ENCODE assay signal across 8 mouse cellular contexts in the genomic region with DNA sequence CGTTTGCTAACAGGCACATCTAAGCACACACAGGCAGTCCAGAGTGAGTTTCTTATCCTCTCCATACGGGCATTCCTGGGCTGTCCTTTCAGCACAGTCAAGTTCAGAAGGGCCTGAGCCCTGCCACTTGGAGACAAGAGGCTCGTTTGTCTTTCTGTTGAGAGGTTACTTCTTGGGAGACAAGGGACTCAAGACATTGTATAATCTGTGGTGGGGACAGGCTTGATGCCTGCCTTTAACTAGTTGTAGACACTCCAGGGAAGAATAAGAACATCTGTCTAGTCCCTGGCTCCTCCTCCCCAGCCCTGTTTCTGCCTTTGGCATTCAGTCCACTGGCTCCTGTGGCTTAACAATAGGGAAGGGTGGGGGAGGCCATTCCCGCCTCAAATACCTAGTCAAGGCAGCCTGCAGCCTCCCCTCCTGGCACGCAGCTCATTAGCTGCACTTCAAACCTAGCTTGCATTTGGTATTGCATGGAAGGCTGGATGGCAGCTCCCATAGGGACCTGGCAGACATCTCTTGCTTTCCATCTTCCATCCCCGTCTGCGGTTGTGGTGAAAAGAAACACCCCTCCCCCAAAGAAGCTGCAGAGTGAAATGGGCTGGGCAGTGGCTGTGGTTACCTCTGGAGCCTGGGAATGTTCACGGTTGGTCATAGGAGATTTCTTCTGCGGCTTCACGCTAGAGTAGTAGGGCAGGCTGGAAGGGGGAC. TPM values are rescaled to one million over a fixed set of nuclear protein-coding genes. Genes with fewer than 3 reads are reported as not detected.
DNase-seq lines count a peak whose midpoint lies in the region; ATAC-seq lines count a peak whose summit lies in the region.

No protein-coding gene starts in this region.

- no peaks in the 10 kb centered on the region for H3K27me3 ChIP-seq in lung, embryonic 16.5 days (ENCODE audit: control insufficient read depth, insufficient read depth, low read depth, low read length)
- H3K27me3 ChIP-seq in embryonic facial prominence, embryonic 14.5 days (replicated peaks; ENCODE audit: control insufficient read depth, insufficient read depth, low read length), result no peaks in the 10 kb centered on the region
- no peaks in the 10 kb centered on the region for H3K27me3 ChIP-seq in limb, embryonic 13.5 days
- no peaks in the 10 kb centered on the region for H3K27me3 ChIP-seq in stomach, embryonic 16.5 days (ENCODE audit: control insufficient read depth, insufficient read depth, low read length)

- H3K27ac ChIP-seq in lung, embryonic 16.5 days (ENCODE audit: low read length), result peak overlapping the region; percentile 59
- peak overlapping the region; percentile 95 for H3K27ac ChIP-seq in embryonic facial prominence, embryonic 14.5 days (replicated peaks; ENCODE audit: low read depth, low read length)
- peak overlapping the region; percentile 96 for H3K27ac ChIP-seq in limb, embryonic 13.5 days
- peak overlapping the region; percentile 60 for H3K27ac ChIP-seq in stomach, embryonic 16.5 days (ENCODE audit: low read length)

- no peak for DNase-seq in lung, postnatal 14 days
- DNase-seq in embryonic facial prominence, embryonic 14.5 days (ENCODE audit: low spot score), result peak; percentile 88
- DNase-seq in frontal cortex, adult 2 months (ENCODE audit: extremely low spot score in 1 of 2, low spot score in 1 of 2), result no peak
- no peak for DNase-seq in thymus, postnatal 4 days
- no peak for DNase-seq in right cerebral cortex, postnatal 4 days

- H3K36me3 ChIP-seq in lung, embryonic 16.5 days (ENCODE audit: control insufficient read depth, insufficient read depth, low read length), result no peaks in the 10 kb centered on the region
- no peaks in the 10 kb centered on the region for H3K36me3 ChIP-seq in embryonic facial prominence, embryonic 14.5 days (ENCODE audit: control insufficient read depth, insufficient read depth, low read length)
- 0 out of 2 replicates have a peak, but pooled peaks cover 6% of the 10 kb centered on the region for H3K36me3 ChIP-seq in limb, embryonic 13.5 days
- H3K36me3 ChIP-seq in stomach, embryonic 16.5 days (ENCODE audit: control insufficient read depth, insufficient read depth, low read length), result no peaks in the 10 kb centered on the region

- WGBS in lung, embryonic 16.5 days, result 18% methylated on average over 10 of the region's 10 CpGs
- WGBS in embryonic facial prominence, embryonic 14.5 days, result 6% methylated on average over 10 of the region's 10 CpGs
- WGBS in limb, embryonic 13.5 days, result 8% methylated on average over 10 of the region's 10 CpGs
- WGBS in stomach, embryonic 16.5 days, result 25% methylated on average over 10 of the region's 10 CpGs

- H3K4me2 ChIP-seq in lung, embryonic 16.5 days (ENCODE audit: low read depth, low read length), result no peak overlapping the region
- H3K4me2 ChIP-seq in embryonic facial prominence, embryonic 14.5 days (ENCODE audit: low read depth, low read length), result peak overlapping the region; percentile 36
- peak overlapping the region; percentile 15 for H3K4me2 ChIP-seq in limb, embryonic 13.5 days (replicated peaks)
- 0 out of 2 replicates have a peak overlapping the region, but pooled peaks have one; percentile 2 for H3K4me2 ChIP-seq in stomach, embryonic 16.5 days (ENCODE audit: low read depth, low read length)

- 0 out of 2 replicates have a peak overlapping the region, but pooled peaks have one; percentile 17 for H3K9ac ChIP-seq in lung, embryonic 16.5 days (ENCODE audit: low read length)
- H3K9ac ChIP-seq in embryonic facial prominence, embryonic 14.5 days (ENCODE audit: low read depth, low read length), result peak overlapping the region; percentile 38; the same call in 1 of the 2 replicates
- H3K9ac ChIP-seq in limb, embryonic 13.5 days, result no peak overlapping the region
- H3K9ac ChIP-seq in stomach, embryonic 16.5 days (ENCODE audit: low read length), result peak overlapping the region; percentile 9; the same call in 1 of the 2 replicates

- ATAC-seq in lung, embryonic 16.5 days (ENCODE audit: low read depth), result peak; percentile 53; the same call in 1 of the 2 replicates
- ATAC-seq in embryonic facial prominence, embryonic 14.5 days (ENCODE audit: low read depth), result peak; percentile 74
- 0 out of 2 replicates have a peak, but pooled peaks have one; percentile 16 for ATAC-seq in limb, embryonic 13.5 days (ENCODE audit: low FRiP score, low read depth)
- ATAC-seq in stomach, embryonic 16.5 days (ENCODE audit: insufficient read depth, low FRiP score), result no peak

- no peak overlapping the region for H3K4me3 ChIP-seq in lung, embryonic 16.5 days (ENCODE audit: low read length)
- no peak overlapping the region for H3K4me3 ChIP-seq in embryonic facial prominence, embryonic 14.5 days (ENCODE audit: low read depth, low read length)
- no peak overlapping the region for H3K4me3 ChIP-seq in limb, embryonic 13.5 days
- no peak overlapping the region for H3K4me3 ChIP-seq in stomach, embryonic 16.5 days (replicated peaks; ENCODE audit: low read length)

- H3K4me1 ChIP-seq in lung, embryonic 16.5 days (replicated peaks; ENCODE audit: control insufficient read depth, insufficient read depth, low read length), result peaks cover 28% of the 10 kb centered on the region
- peaks cover 63% of the 10 kb centered on the region for H3K4me1 ChIP-seq in embryonic facial prominence, embryonic 14.5 days (ENCODE audit: control insufficient read depth, insufficient read depth, low read length)
- peaks cover 75% of the 10 kb centered on the region for H3K4me1 ChIP-seq in limb, embryonic 13.5 days
- peaks cover 50% of the 10 kb centered on the region for H3K4me1 ChIP-seq in stomach, embryonic 16.5 days (ENCODE audit: control insufficient read depth, insufficient read depth, low read length)

- no peaks in the 10 kb centered on the region for H3K9me3 ChIP-seq in lung, embryonic 16.5 days (ENCODE audit: control insufficient read depth, low read length)
- H3K9me3 ChIP-seq in embryonic facial prominence, embryonic 14.5 days (ENCODE audit: control insufficient read depth, low read length), result no peaks in the 10 kb centered on the region
- no peaks in the 10 kb centered on the region for H3K9me3 ChIP-seq in limb, embryonic 13.5 days
- H3K9me3 ChIP-seq in stomach, embryonic 16.5 days (replicated peaks; ENCODE audit: control insufficient read depth, low read length), result no peaks in the 10 kb centered on the region

RNA-seq across cellular contexts. Expression of gene Dusp7, which starts 29.8 kb away (rescaled TPM):
- polyA plus RNA-seq in lung, embryonic 16.5 days (2015; fragmentation: Nextera tagmentation; extraction: Ambion mirVana), result 12.9 and 13.7 TPM in 2 replicates
- 44.0 and 48.4 TPM in 2 replicates for polyA plus RNA-seq in embryonic facial prominence, embryonic 14.5 days (2014; fragmentation: Nextera tagmentation; extraction: Ambion mirVana)
- polyA plus RNA-seq in limb, embryonic 13.5 days (2015; fragmentation: Nextera tagmentation; extraction: Ambion mirVana), result 40.5 and 41.1 TPM in 2 replicates
- 14.2 and 14.5 TPM in 2 replicates for polyA plus RNA-seq in stomach, embryonic 16.5 days (2015; fragmentation: Nextera tagmentation; extraction: Ambion mirVana)
- polyA plus RNA-seq in frontal cortex, adult 2 months (2012; rRNA removed), result 92.3 and 101 TPM in 2 replicates

RNA-seq across cellular contexts. Expression of gene Poc1a, which starts 57.8 kb away (rescaled TPM):
- 32.3 and 32.4 TPM in 2 replicates for polyA plus RNA-seq in lung, embryonic 16.5 days (2015; fragmentation: Nextera tagmentation; extraction: Ambion mirVana)
- 16.6 and 21.5 TPM in 2 replicates for polyA plus RNA-seq in embryonic facial prominence, embryonic 14.5 days (2014; fragmentation: Nextera tagmentation; extraction: Ambion mirVana)
- 23.8 and 24.0 TPM in 2 replicates for polyA plus RNA-seq in limb, embryonic 13.5 days (2015; fragmentation: Nextera tagmentation; extraction: Ambion mirVana)
- 22.2 and 24.5 TPM in 2 replicates for polyA plus RNA-seq in stomach, embryonic 16.5 days (2015; fragmentation: Nextera tagmentation; extraction: Ambion mirVana)
- polyA plus RNA-seq in frontal cortex, adult 2 months (2012; rRNA removed), result 24.2 and 25.6 TPM in 2 replicates
